Mouse (Mus musculus): ENCODE data around the gene Ctsh. TPM values are rescaled to one million over a fixed set of nuclear protein-coding genes. Genes with fewer than 3 reads are reported as not detected.

Ctsh gene
- polyA plus RNA-seq (2016; fragmentation: Nextera tagmentation; extraction: Ambion mirVana): 23.3 and 28.1 TPM in 2 replicates

DNA sequence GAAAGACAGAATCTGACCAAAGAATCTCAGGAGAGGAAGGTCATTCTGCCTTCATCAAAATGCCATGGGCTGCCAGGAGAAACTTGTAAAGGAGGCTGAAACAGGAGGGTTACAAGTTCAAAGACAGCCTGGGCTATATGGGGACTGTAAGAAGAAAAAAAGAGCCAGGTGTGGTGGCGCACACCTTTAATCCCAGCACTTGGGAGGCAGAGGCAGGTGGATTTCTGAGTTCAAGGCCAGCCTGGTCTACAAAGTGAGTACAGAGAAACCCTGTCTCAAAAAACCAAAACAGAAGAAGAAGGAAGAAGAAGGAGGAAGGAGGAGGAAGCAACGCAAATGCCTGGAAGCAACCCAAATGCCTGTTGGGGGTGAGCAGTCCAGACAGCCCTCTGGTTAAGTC lies at the start of gene Ctsh:
Gene Ctsh, plus strand, starts transcription at position 301 of the 400 bp plus-strand sequence.
- peaks cover 25% of the 10 kb centered on the region for H3K27me3 ChIP-seq (replicated peaks)
- H3K27ac ChIP-seq: peak within 1 kb of the TSS; percentile 28; the same call in 1 of the 2 replicates
- H3K4me1 ChIP-seq: no peaks in the 10 kb centered on the region
- peak within 1 kb of the TSS; percentile 40 for H3K4me3 ChIP-seq
- no peak for ATAC-seq
- WGBS (ENCODE audit: insufficient replicate concordance): 57% methylated on average over 2 of the region's 2 CpGs
- no peaks in the 10 kb centered on the region for H3K9me3 ChIP-seq (replicated peaks)
- peak within 1 kb of the TSS; percentile 62 for H3K4me2 ChIP-seq
- H3K36me3 ChIP-seq: no peaks in the 10 kb centered on the region
- H3K9ac ChIP-seq: peak within 1 kb of the TSS; percentile 24

DNA sequence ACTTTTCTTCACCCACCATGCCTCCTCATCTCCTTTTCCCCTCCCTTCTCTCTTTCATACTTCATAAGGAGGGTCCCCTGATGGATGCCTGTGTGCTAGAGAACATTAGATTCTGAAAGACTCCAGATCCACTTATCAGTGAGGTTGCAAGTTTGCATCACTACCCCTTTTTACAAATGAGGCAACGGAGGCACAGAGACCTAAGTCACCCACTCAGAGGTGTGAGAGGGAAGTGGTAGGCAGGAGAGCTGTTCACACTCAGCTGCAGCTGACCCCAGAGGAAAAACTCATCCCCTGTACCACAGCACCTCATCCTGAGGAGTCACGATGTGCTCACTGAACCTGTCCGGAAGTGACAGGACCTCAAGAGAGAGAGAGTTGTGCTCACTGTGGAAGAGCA lies 47.5 kb upstream of the Ctsh start:
- H3K27me3 ChIP-seq (replicated peaks): no peaks in the 10 kb centered on the region
- ATAC-seq: no peak
- no peak overlapping the region for H3K4me2 ChIP-seq
- H3K4me1 ChIP-seq: no peaks in the 10 kb centered on the region
- H3K9ac ChIP-seq: no peak overlapping the region
- no peaks in the 10 kb centered on the region for H3K9me3 ChIP-seq (replicated peaks)
- H3K36me3 ChIP-seq: no peaks in the 10 kb centered on the region
- no peak overlapping the region for H3K27ac ChIP-seq
- H3K4me3 ChIP-seq: no peak overlapping the region
- 62% methylated on average over 3 of the region's 3 CpGs for WGBS (ENCODE audit: insufficient replicate concordance)

DNA sequence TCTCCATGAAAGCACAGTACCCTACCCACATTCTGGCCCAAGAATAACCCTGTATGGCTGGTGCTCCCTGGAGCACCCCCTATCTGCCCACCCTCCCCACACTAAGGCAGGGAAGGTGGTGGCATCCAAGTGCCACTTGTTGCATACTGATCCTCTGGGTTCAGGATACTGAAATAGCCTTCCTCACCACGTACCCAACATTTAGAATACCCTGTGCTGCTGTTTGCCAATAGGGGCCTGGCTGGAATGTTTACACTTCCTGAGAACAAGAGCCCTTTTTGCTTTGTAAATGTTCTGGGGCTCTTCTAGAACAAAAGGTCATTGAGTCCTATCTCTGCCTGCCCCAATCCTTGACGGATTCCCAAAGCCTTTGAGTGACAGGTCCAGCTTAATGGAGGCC lies 46.9 kb upstream of the Ctsh start:
- WGBS (ENCODE audit: insufficient replicate concordance): 30% methylated on average over 2 of the region's 2 CpGs
- H3K27ac ChIP-seq: no peak overlapping the region

DNA sequence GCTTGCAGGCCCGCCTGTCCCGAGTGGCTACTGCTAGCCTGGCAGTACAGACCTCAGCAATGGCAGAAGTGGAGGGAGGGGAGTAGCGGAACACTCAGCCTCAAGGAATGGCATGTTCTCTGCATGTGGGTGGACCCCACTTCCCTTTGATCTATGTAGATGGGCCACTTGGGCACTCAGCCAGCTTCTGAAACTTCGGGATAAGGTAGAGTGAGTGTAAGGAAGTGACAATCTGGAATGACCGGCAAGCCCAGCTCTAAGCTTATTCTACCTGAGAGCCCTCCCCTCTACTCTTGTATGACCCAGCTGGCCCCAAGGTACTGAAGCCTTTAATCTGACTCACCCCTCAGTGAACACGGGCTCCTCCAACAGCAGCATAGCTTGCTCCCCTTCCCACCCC lies 45.8 kb upstream of the Ctsh start:
- no peak for ATAC-seq
- H3K4me3 ChIP-seq: no peak overlapping the region
- no peak overlapping the region for H3K4me2 ChIP-seq
- no peaks in the 10 kb centered on the region for H3K27me3 ChIP-seq (replicated peaks)
- no peaks in the 10 kb centered on the region for H3K4me1 ChIP-seq
- no peak overlapping the region for H3K9ac ChIP-seq
- no peaks in the 10 kb centered on the region for H3K9me3 ChIP-seq (replicated peaks)
- 69% methylated on average over 6 of the region's 6 CpGs for WGBS (ENCODE audit: insufficient replicate concordance)
- no peak overlapping the region for H3K27ac ChIP-seq
- H3K36me3 ChIP-seq: no peaks in the 10 kb centered on the region

More for the DNA sequence above, 46.9 kb upstream of the Ctsh start:
- H3K9ac ChIP-seq: no peak overlapping the region
- no peak for ATAC-seq
- H3K4me1 ChIP-seq: no peaks in the 10 kb centered on the region
- no peaks in the 10 kb centered on the region for H3K36me3 ChIP-seq
- no peaks in the 10 kb centered on the region for H3K9me3 ChIP-seq (replicated peaks)
- no peaks in the 10 kb centered on the region for H3K27me3 ChIP-seq (replicated peaks)
- H3K4me3 ChIP-seq: no peak overlapping the region
- no peak overlapping the region for H3K4me2 ChIP-seq

DNA sequence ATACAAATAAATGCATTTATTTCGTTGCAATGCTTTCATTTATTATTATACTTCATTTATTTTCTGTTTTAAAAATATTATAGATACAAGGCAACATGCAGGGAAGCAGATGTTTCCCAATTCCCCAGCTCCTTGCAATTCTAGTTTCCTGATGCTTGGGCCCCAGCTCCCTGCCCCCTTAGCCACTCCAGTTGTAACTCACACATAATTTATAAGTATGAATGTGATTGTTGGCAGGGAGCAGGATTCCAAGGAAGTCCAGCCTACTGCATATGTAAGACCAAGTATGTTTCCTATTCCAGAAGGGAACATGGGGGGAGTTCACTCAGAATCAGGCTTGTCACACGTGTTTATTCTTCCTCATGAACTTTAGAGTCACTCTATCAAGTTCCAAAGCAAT lies 42.1 kb upstream of the Ctsh start:
- Histone ChIP-seq H3K4me3 (no peak overlapping the region), H3K9ac (no peak overlapping the region), H3K4me1 (no peaks in the 10 kb centered on the region), H3K27ac (no peak overlapping the region), H3K27me3 (replicated peaks) (no peaks in the 10 kb centered on the region), H3K4me2 (no peak overlapping the region), H3K9me3 (replicated peaks) (no peaks in the 10 kb centered on the region), H3K36me3 (no peaks in the 10 kb centered on the region)
- no peak for ATAC-seq
- WGBS (ENCODE audit: insufficient replicate concordance): 41% methylated on average over 2 of the region's 2 CpGs

DNA sequence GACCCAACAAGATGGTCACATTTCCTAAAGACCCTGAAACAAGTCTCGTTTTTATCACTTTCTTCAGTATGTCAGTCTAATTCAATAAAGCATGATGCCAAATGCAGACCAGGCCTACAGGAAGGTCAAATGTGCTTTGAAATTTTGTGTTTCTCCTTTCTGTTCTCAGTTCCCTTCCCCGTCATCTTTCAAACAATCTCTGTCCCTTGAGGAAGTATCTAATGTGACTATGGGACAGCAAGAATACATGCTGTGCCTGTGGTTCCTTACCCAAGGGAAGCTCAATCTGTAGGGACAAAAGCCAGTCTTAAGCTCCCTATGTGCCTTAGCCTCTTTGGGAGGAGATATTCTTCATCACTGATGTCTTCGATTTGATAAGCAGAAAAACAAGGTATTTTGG lies 39.3 kb upstream of the Ctsh start:
- H3K36me3 ChIP-seq: no peaks in the 10 kb centered on the region
- no peak overlapping the region for H3K9ac ChIP-seq
- WGBS (ENCODE audit: insufficient replicate concordance): 54% methylated on average over 3 of the region's 3 CpGs
- H3K27ac ChIP-seq: no peak overlapping the region
- H3K4me3 ChIP-seq: no peak overlapping the region
- H3K9me3 ChIP-seq (replicated peaks): no peaks in the 10 kb centered on the region
- no peaks in the 10 kb centered on the region for H3K4me1 ChIP-seq
- H3K4me2 ChIP-seq: no peak overlapping the region
- no peak for ATAC-seq
- no peaks in the 10 kb centered on the region for H3K27me3 ChIP-seq (replicated peaks)

DNA sequence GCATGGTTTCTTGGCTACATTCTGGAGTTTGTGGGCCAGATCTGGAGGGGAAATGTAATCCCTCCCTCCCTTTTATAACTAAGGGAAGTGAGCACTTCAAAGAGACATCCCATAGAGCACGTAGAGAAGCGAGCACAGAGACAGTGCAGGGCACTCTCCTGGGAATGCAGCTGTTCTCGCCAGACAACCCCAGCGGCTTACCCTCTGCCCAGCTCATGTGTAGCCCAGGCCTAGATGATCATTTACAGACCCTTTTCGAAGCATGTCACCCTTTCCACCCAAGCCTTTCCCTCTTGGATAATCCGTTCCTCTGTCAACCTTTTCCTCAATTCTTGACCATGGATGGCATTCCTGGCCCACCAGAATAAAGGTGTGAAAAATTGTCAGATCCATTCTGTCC lies 37.7 kb upstream of the Ctsh start:
- no peak for ATAC-seq
- Histone ChIP-seq H3K36me3 (no peaks in the 10 kb centered on the region), H3K4me1 (no peaks in the 10 kb centered on the region), H3K4me2 (no peak overlapping the region), H3K4me3 (no peak overlapping the region), H3K9me3 (replicated peaks) (no peaks in the 10 kb centered on the region), H3K27me3 (replicated peaks) (no peaks in the 10 kb centered on the region), H3K9ac (no peak overlapping the region), H3K27ac (no peak overlapping the region)
- 45% methylated on average over 6 of the region's 6 CpGs for WGBS (ENCODE audit: insufficient replicate concordance)

DNA sequence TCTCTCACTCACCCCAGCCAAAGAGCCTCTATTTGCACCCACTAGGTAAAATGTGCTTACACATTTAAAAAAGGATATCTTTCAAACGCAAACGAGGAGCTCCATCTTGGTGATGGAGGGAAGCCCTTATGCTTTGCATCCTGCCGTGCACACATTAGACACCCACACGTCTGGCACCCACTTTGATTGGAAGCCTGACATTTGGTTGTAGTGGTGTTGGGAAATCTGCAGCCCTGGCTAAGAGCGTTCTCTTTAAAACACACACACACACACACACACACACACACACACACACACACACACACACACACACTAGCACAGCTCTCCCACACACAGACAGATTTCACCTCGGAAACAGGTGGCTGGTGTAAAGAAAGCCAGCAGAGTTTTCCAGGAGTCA lies 33.1 kb upstream of the Ctsh start:
- H3K27ac ChIP-seq: no peak overlapping the region
- no peaks in the 10 kb centered on the region for H3K9me3 ChIP-seq (replicated peaks)
- H3K27me3 ChIP-seq (replicated peaks): no peaks in the 10 kb centered on the region
- no peaks in the 10 kb centered on the region for H3K4me1 ChIP-seq
- H3K4me2 ChIP-seq: no peak overlapping the region
- H3K36me3 ChIP-seq: no peaks in the 10 kb centered on the region
- no peak for ATAC-seq
- 72% methylated on average over 6 of the region's 6 CpGs for WGBS (ENCODE audit: insufficient replicate concordance)
- no peak overlapping the region for H3K4me3 ChIP-seq
- no peak overlapping the region for H3K9ac ChIP-seq

DNA sequence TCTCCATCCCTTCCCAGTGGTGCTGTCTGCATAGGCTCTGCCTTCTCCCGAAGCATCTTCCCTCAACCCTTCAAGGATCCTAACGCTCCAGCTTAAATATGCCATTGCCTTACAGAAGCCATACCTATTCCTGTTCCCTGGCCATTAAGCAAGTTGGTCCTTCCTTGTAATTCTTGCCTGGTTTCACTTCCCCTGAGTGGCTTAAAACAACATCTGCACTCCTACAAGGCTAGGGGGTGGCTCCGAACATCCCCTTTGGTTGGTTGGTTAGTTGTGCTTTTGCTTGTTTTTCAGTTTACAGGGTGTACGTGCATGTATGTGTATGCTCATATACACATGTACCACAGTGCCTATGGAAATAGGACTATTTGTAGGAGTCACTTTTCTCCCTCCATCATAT lies 32.5 kb upstream of the Ctsh start:
- H3K4me2 ChIP-seq: no peak overlapping the region
- no peaks in the 10 kb centered on the region for H3K9me3 ChIP-seq (replicated peaks)
- 72% methylated on average over 4 of the region's 4 CpGs for WGBS (ENCODE audit: insufficient replicate concordance)
- no peak overlapping the region for H3K4me3 ChIP-seq
- H3K27ac ChIP-seq: no peak overlapping the region
- no peak overlapping the region for H3K9ac ChIP-seq
- H3K27me3 ChIP-seq (replicated peaks): no peaks in the 10 kb centered on the region
- H3K36me3 ChIP-seq: no peaks in the 10 kb centered on the region
- H3K4me1 ChIP-seq: no peaks in the 10 kb centered on the region
- no peak for ATAC-seq

DNA sequence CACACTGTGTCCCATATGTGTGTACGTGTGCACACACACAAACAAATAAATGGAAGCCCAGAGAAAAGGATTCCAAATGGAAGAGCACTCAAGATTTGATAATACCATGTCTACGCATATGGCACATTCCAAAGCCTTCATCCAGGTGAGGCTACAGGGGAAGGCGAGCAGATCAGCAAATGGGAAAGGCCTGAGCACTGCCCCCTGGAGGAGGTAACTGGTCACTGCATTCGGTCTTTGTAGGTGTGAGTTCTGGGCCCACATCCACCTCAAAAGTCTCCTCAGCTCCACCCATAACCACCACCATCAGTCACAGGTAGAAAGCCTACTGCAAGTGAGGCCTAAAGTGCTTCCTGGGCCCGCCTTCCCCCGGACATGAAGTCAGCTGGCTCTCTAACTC lies 26.2 kb upstream of the Ctsh start:
- H3K27ac ChIP-seq: no peak overlapping the region

DNA sequence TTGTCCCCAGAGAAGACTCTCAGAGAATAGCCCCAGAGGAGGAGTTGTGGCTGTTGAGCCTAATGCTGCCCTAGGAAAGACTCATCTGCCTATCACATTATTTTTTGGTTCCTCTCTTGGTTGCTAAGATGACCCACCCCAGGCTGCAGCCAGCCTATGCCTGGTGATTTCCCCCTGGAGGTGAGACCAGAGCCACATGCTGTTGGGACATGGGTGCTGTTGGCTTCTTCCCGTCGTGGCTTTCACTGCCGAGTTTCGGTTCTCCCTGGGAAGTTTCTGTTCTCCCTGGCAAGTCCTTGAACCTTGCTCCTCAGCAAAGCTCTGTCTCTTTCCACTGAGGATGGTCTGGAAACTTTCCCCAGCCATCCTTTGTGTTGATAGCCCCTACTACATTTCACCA lies 20.0 kb upstream of the Ctsh start:
- H3K4me3 ChIP-seq: no peak overlapping the region
- H3K27ac ChIP-seq: no peak overlapping the region
- H3K4me2 ChIP-seq: no peak overlapping the region
- no peak for ATAC-seq
- no peaks in the 10 kb centered on the region for H3K36me3 ChIP-seq
- WGBS (ENCODE audit: insufficient replicate concordance): 52% methylated on average over 4 of the region's 4 CpGs
- no peaks in the 10 kb centered on the region for H3K4me1 ChIP-seq
- no peaks in the 10 kb centered on the region for H3K27me3 ChIP-seq (replicated peaks)
- no peaks in the 10 kb centered on the region for H3K9me3 ChIP-seq (replicated peaks)
- H3K9ac ChIP-seq: no peak overlapping the region

More for the DNA sequence above, 26.2 kb upstream of the Ctsh start:
- no peaks in the 10 kb centered on the region for H3K27me3 ChIP-seq (replicated peaks)
- H3K9me3 ChIP-seq (replicated peaks): no peaks in the 10 kb centered on the region
- H3K36me3 ChIP-seq: no peaks in the 10 kb centered on the region
- WGBS (ENCODE audit: insufficient replicate concordance): 77% methylated on average over 6 of the region's 6 CpGs
- no peak for ATAC-seq
- H3K4me2 ChIP-seq: no peak overlapping the region
- H3K4me1 ChIP-seq: no peaks in the 10 kb centered on the region
- no peak overlapping the region for H3K4me3 ChIP-seq
- no peak overlapping the region for H3K9ac ChIP-seq

DNA sequence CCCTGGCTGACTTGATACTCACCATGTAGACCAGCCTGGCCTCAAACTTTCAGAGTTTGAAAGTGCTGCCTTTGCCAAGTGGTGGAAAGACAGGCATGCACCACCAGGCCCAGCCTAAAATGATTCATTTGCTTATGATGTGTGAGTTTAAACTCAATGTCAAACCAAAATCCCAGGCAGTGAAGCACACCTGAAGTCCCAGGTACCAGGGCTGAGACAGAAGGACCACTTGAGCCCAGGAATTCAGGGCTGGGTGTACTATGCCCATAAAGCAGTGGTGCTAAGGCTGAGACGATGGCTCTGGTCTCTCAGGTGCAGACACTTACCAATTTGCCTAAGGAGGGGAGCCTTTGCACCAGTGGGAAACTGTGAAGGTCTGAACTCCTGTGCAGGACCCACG lies 18.8 kb upstream of the Ctsh start:
- no peak overlapping the region for H3K4me3 ChIP-seq
- no peaks in the 10 kb centered on the region for H3K9me3 ChIP-seq (replicated peaks)
- no peak overlapping the region for H3K4me2 ChIP-seq
- no peak overlapping the region for H3K9ac ChIP-seq
- ATAC-seq: no peak
- no peaks in the 10 kb centered on the region for H3K36me3 ChIP-seq
- H3K4me1 ChIP-seq: no peaks in the 10 kb centered on the region
- H3K27ac ChIP-seq: no peak overlapping the region
- 43% methylated on average over 2 of the region's 2 CpGs for WGBS (ENCODE audit: insufficient replicate concordance)
- no peaks in the 10 kb centered on the region for H3K27me3 ChIP-seq (replicated peaks)

DNA sequence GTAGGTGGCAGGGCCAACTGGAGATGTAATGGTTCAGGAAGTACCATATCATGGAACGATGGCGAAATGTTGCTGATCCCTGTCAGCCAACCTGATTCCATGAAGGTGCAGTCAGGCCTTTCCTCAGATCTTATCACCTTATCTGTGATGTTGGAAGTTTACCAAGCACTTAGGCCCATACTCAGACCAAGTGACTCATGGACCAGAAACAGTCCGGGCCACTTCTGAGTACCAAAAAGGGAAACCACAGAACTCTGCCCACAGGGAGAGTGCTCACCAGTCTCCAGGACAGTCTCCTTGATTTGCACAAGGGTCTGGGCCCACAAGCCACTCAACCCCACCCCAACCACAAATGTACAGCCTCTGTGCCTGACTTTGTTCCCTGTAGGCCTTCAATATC lies 18.2 kb upstream of the Ctsh start:
- H3K27ac ChIP-seq: no peak overlapping the region
- H3K4me1 ChIP-seq: no peaks in the 10 kb centered on the region
- no peaks in the 10 kb centered on the region for H3K9me3 ChIP-seq (replicated peaks)
- no peaks in the 10 kb centered on the region for H3K27me3 ChIP-seq (replicated peaks)
- H3K36me3 ChIP-seq: no peaks in the 10 kb centered on the region
- no peak overlapping the region for H3K4me2 ChIP-seq
- 70% methylated on average over 3 of the region's 3 CpGs for WGBS (ENCODE audit: insufficient replicate concordance)
- H3K4me3 ChIP-seq: no peak overlapping the region
- no peak for ATAC-seq
- no peak overlapping the region for H3K9ac ChIP-seq

Measured in liver, embryonic 12.5 days (tissue).